ENCODE assay signal across 9 mouse cellular contexts in genomic region chr4:137134553-137134952, GRCm38 (mm10).
"Had no signal": no experiment of that assay in that cellular context is flagged by ENCODE, and none has a peak within 500 bp of the region (broad histone marks: within the 10 kb centered on the region; RNA-seq: fewer than 3 reads in every experiment).

No protein-coding gene starts in this region.

- DNase-seq: kidney, adult 18-20 months; liver, embryonic 13.5 days; spleen, adult 18-20 months; thymus, adult 18-20 months; thymus, postnatal 14 days had no signal

- H3K27ac ChIP-seq: layer of hippocampus, adult 2 months; limb, embryonic 12.5 days; liver, embryonic 13.5 days; midbrain, embryonic 12.5 days had no signal

- H3K4me3 ChIP-seq: layer of hippocampus, adult 2 months; limb, embryonic 12.5 days; liver, embryonic 13.5 days; midbrain, embryonic 12.5 days had no signal

- H3K9me3 ChIP-seq: limb, embryonic 12.5 days; liver, embryonic 13.5 days; midbrain, embryonic 12.5 days had no signal

- H3K36me3 ChIP-seq: limb, embryonic 12.5 days; liver, embryonic 13.5 days; midbrain, embryonic 12.5 days had no signal

- ATAC-seq: midbrain, embryonic 16.5 days had no signal

- H3K4me1 ChIP-seq: liver, embryonic 13.5 days had no signal

- H3K4me2 ChIP-seq: limb, embryonic 12.5 days; liver, embryonic 13.5 days; midbrain, embryonic 12.5 days had no signal

- H3K27me3 ChIP-seq: midbrain, embryonic 12.5 days had no signal

- H3K9ac ChIP-seq: limb, embryonic 12.5 days; liver, embryonic 13.5 days; midbrain, embryonic 12.5 days had no signal
